Mouse (Mus musculus) gastrocnemius, postnatal 36 days (tissue): Measurements from ENCODE around the gene Ubn1. TPM values are rescaled to one million over a fixed set of nuclear protein-coding genes. Genes with fewer than 3 reads are reported as not detected.

ENCODE experiments used
- DNase-seq, 2 experiments: peaks; one replicate each; pipeline ENCODE4 v3.0.0; 2022
- intact Hi-C: fragments of 180-260 bp; cut with DNase I; formaldehyde crosslinking; loops from one replicate; pipeline ENCODE4 v1.15.1; 2025
- total RNA-seq, 2 experiments: library from RNA; stranded (reverse); gene quantifications; 2 replicates each; pipeline ENCODE4 v1.2.3; 2021

The Ubn1 gene
- total RNA-seq, 2 experiments from 2014 or later, result 22.6 to 23.5 TPM

- no peak for DNase-seq
- intact Hi-C loops, result loop anchor here (5.0 kb wide), 1 partner anchor 134 kb away; no protein-coding TSS in a partner anchor
Observed at GRCm38 (mm10) chr16:5063472-5063871, 13.6 kb downstream of the Ubn1 start.

DNA sequence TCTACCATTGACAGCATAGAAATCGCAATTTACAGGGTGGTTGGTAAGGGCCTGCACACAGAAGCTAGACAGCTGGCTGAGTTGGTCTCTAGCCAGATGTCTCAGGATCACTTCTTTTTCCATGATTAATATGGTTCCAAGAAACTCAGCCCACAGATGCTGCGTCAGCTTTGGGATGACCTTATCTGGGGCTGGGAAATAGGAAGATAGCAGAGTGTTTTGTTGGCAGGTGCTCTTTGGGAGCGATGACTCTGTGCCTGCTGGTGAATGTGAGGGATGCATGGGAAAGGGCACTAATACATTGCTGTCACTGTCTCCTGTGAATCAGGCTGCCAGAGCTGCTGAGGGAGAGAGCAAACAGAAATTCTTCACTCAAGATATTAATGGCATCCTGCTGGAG, 20.5 kb downstream of the Ubn1 start:
- intact Hi-C loops, result no loop called here
- no peak for DNase-seq

GRCm38 (mm10) chr16:5071974-5072373, 22.1 kb downstream of the Ubn1 start:
- no peak for DNase-seq
- intact Hi-C loops, result no loop called here

GRCm38 (mm10) chr16:5074341-5074740, 24.5 kb downstream of the Ubn1 start:
- DNase-seq, result no peak
- intact Hi-C loops, result no loop called here

- DNase-seq, result no peak
- intact Hi-C loops, result no loop called here
Observed at GRCm38 (mm10) chr16:5085196-5085595, 35.3 kb downstream of the Ubn1 start.

DNA sequence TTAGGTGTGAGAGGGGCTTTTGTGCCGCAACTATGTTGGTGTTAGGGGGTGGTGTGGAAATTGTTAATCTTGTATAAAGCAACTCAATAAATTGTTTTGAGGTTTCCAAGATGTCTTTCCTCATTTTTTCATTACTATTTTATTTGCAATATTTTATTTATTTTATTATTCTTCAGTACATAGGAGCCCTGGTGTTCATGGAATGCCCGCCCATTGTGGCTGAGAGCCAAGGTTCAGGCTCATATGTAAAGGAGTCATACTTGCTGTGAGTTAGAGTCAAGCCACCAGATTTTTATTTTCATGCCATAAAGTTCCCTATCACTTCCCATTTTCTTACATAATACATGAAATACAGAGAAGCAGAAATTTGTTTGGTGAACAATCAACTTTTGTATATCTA, 36.3 kb downstream of the Ubn1 start:
- no peak for DNase-seq
- intact Hi-C loops, result no loop called here

DNA sequence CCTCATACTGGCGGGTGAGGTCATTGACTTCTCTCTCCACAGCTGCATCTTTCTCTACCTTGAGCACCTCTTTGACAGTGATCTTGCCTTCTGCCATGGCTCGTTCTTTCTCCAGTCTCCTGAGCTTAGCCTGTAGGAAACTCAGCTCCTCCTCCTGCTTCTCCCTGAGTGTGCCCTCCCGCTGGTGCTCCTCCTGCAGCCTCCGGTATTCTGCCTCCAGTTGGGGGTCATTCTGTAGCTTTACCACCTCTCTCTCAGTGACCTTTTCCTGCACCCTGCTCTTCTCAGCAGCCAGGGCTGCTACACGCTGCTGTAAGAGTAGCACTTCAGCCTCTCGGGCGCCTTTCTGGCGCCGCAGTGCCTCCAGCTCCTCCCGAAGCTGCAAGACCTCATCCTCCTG, 39.2 kb downstream of the Ubn1 start:
- intact Hi-C loops, result no loop called here
- DNase-seq, result no peak

DNA sequence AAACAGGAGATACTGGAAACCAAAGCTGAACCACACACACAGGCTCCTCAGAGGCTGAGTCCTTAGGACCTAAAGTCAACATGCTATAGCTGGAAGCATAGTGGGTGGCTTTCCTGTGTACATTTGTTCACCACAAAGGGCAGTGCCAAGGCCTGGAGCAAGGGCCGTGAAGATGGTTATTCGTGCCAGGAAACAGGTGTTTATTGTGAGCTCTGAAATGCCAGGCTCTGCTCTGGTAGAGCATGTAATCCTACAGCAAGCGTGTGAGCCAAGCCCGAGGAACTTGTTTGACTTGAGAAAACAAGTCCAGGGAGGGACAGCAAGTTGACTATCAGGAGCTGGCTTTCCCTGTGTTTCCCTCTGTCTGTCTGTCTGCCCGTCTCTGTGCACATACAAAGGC, 43.4 kb downstream of the Ubn1 start:
- intact Hi-C loops, result no loop called here

DNA sequence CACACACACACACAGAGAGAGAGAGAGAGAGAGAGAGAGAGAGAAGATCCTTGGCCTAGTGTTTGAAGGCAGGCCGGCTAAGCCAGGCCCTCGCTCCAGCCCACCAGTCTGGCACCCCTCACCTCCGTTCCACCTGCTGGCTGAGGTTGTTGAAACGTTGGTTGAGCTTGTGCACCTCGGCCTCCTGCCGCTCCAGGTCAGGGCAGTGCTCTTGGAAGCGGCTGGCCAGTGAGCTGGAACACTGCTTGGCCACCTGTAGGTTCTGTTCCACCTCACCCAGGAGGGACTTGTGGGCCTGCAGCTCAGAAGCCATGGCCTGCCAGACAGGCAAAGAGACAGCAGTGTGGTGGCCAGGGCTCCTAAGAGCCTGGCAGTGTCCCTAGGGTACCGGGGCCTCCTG, 46.6 kb downstream of the Ubn1 start:
- DNase-seq, result no peak
- intact Hi-C loops, result no loop called here

More for the DNA sequence above, 43.4 kb downstream of the Ubn1 start:
- no peak for DNase-seq

- DNase-seq, result no peak
- intact Hi-C loops, result no loop called here
Observed at GRCm38 (mm10) chr16:5101000-5101399, 51.1 kb downstream of the Ubn1 start.

GRCm38 (mm10) chr16:5109877-5110276, 60.0 kb downstream of the Ubn1 start:
- DNase-seq, result no peak
- intact Hi-C loops, result no loop called here

- intact Hi-C loops, result no loop called here
- no peak for DNase-seq
Observed at GRCm38 (mm10) chr16:5111021-5111420, 61.2 kb downstream of the Ubn1 start.

DNA sequence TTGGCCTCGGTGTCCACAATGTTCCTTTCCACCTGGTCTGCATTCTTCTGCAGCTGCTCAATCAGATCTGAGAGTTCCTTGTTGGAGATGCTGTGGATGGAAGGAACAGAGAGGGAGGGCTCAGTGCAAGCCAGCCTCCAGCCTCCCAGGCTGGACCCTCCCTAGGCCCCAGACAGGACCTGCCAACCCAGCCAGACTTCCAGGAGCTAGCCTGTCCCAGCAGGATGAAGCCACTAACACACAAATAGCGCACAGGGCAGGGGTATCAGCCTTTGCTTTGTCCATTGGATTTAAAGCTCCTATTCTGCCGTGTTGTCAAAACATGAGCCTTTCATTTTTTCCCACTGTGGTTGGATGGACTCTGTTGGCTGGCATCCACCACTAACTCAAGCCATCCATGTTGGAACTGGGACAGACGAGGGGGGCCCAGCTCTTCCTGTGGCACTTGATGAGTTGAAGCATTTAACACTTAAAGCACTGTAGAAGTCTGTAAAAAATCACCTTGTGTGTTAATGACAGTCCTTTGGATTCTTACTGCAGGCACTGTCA, 63.2 kb downstream of the Ubn1 start:
- no peak for DNase-seq
- intact Hi-C loops, result no loop called here

GRCm38 (mm10) chr16:5113582-5113981, 63.7 kb downstream of the Ubn1 start:
- no peak for DNase-seq
- intact Hi-C loops, result no loop called here

DNA sequence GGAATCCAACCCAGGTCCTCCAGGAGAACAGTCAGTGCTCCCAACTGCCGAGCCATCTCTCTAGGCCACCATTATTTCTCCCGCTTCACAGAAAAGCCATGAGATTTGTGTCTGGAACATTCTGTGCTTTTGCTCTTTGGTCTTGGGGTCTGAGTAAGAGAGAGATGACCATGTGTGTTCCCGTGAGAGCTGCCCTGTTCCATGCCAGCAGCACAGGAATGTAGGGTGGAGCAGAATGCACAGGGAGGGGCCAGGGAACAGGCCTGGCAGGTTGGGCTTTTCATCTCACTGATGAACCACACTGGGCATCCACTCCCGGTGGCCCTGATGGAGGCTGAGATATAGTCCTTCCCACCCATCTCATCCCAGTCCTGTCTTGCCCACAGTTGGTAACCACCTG, 69.5 kb downstream of the Ubn1 start:
- intact Hi-C loops, result no loop called here
- no peak for DNase-seq

DNA sequence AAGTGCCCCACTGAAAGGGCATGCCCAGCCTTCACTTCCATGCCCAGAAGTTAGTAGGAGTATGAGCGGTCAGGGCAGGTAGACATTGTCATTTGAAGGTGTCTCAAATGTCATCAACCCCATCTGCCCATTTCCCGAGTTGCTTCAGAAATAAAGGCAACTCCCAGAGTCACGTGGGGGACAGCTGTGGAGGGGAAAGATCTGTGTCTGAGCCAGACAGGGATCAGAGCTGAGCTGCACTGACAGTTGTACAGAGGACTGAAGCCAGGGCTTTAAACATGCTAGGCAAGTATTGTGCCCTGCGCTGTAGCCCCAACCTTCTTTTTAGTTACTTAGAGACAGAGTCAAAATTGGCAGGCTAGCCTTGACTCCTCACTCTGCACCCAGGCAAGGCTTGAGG, 70.0 kb downstream of the Ubn1 start:
- intact Hi-C loops, result no loop called here

GRCm38 (mm10) chr16:5123476-5123875, 73.6 kb downstream of the Ubn1 start:
- intact Hi-C loops, result no loop called here

More for the DNA sequence above, 70.0 kb downstream of the Ubn1 start:
- DNase-seq, result no peak

GRCm38 (mm10) chr16:5130196-5130595, 80.3 kb downstream of the Ubn1 start:
- no peak for DNase-seq
- intact Hi-C loops, result no loop called here

More at GRCm38 (mm10) chr16:5123476-5123875, 73.6 kb downstream of the Ubn1 start:
- no peak for DNase-seq

GRCm38 (mm10) chr16:5130766-5131165, 80.9 kb downstream of the Ubn1 start:
- DNase-seq, result peak; percentile 73 to 83
- intact Hi-C loops, result no loop called here

- peak in 1 of 2 experiments; percentile 33 for DNase-seq
- intact Hi-C loops, result no loop called here
Observed at GRCm38 (mm10) chr16:5131251-5131922, 81.5 kb downstream of the Ubn1 start.

GRCm38 (mm10) chr16:5132401-5132801, 82.5 kb downstream of the Ubn1 start, which contains the start of gene Ppl:
TSS of gene Ppl (minus strand) at chr16:5132421.
- no peak for DNase-seq
- intact Hi-C loops, result no loop called here

DNA sequence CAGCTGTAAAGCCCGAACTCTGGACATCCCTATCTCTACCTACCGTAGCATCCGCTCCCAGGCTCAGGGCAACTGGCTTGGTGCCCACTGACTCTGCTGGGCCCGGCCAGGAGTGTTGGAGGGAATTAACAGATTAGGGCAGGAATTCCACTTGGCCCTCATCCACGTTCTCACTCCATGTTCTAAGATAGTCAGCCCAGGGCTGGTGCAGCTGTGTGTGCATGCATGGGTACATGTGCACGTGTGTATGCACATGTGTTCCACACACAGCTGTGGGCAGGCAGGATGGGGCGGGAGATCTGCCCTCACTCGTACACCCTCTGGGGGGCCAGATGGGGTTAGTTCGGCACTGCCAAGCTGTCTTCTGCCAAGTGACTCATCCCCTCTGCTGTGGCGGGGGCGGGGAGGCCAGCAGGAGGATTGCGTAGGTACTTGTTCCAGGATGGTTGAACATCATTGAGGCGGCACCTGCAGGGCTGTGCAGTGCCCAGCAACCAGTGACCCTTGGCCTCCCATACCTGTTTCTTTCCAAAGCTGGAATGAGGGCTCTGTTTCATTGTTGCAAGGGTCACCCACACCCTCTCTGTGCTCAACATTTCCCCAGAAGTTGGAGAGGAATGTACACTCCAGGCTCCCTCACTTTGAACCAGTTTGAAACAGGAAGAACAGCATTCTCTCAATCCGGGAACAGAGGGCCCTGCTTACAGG, 84.9 kb downstream of the Ubn1 start:
- peak in 1 of 2 experiments; percentile 59 for DNase-seq
- intact Hi-C loops, result no loop called here
